Mouse (Mus musculus) liver, adult 2 months (tissue): ENCODE results near the gene Fam228b.

Experiments used
- CTCF ChIP-seq: fragments of 200-500 bp; IDR thresholded peaks from 2 replicates; pipeline ENCODE4 v1.5.1; 2011; ENCODE audit warnings: low read depth, low read length, control low read depth
- POLR2A ChIP-seq: fragments of 200-500 bp; IDR thresholded peaks from 2 replicates; pipeline ENCODE4 v1.6.1; 2011; ENCODE audit warnings: low read length, control low read depth; ENCODE audit not compliant: insufficient read depth; ENCODE audit errors: extremely low read depth

DNA sequence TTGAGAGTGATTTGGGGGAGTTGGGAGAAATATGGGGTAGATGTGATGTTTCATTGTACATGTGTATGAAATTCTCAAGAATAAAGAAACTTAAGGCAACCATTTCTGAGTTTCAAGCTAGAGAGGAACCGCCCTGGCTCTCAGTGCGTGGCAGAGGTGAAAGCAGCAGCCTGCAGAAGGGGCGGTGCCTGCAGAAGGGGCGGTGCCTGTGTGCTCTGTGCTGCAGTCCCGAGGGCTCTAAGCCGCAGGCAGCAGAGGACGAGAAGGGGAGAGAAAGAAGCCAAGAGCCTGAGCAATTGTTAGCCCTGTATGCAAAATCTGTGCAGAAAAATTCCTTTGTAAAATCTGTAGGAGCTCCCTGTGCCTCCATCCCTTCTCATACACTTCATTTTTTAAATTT lies 51.6 kb downstream of the Fam228b start:
- TF ChIP-seq CTCF (no peak), POLR2A (no peak)
